Mouse (Mus musculus) embryonic facial prominence, embryonic 10.5 days (tissue): ENCODE results near the gene Fntb. TPM values are rescaled to one million over a fixed set of nuclear protein-coding genes. Genes with fewer than 3 reads are reported as not detected.

Source experiments
- DNase-seq: peaks from one replicate; pipeline ENCODE4 v3.0.0-alpha.2; 2017; ENCODE audit warnings: low spot score
- H3K27ac ChIP-seq: fragments of 300-500 bp; sonication (generic); replicated peaks from 2 replicates; pipeline ENCODE4 v1.5.1; 2016; ENCODE audit warnings: mild to moderate bottlenecking
- H3K27me3 ChIP-seq: fragments of 300-500 bp; sonication (generic); replicated peaks from 2 replicates; pipeline ENCODE4 v1.6.1; 2016; ENCODE audit warnings: low read depth, mild to moderate bottlenecking; ENCODE audit not compliant: poor library complexity, severe bottlenecking
- H3K36me3 ChIP-seq: fragments of 300-500 bp; sonication (generic); replicated peaks from 2 replicates; pipeline ENCODE4 v1.6.1; 2016; ENCODE audit warnings: mild to moderate bottlenecking, moderate library complexity
- H3K4me1 ChIP-seq: fragments of 300-500 bp; sonication (generic); 2 replicates; pipeline ENCODE4 v1.6.1; 2016
- H3K4me3 ChIP-seq: fragments of 300-500 bp; sonication (generic); 2 replicates; pipeline ENCODE4 v1.5.1; 2016; ENCODE audit warnings: mild to moderate bottlenecking, moderate library complexity
- H3K9me3 ChIP-seq: fragments of 300-500 bp; sonication (generic); 2 replicates; pipeline ENCODE4 v1.6.1; 2016; ENCODE audit warnings: mild to moderate bottlenecking
- WGBS: fragments of 180-500 bp; shearing (Covaris S2); methylation state at CpG from one replicate; pipeline ENCODE4 v1.1.7; 2016; 5-methylcytosine and 5-hydroxymethylcytosine counted together
- polyA plus RNA-seq: library from polyadenylated mRNA; unstranded; fragments of >200 nt; fragmentation: Nextera tagmentation; extraction: Ambion mirVana; gene quantifications from 2 replicates; pipeline ENCODE4 v1.2.1, GENCODE M21; 2016

The Fntb gene
- polyA plus RNA-seq, 1 experiment from 2014 or later, result 50.4 TPM

- DNase-seq, result peak; percentile 14
- WGBS, result 51% methylated on average over 4 of the region's 4 CpGs
- Histone ChIP-seq H3K4me1 (peaks cover 66% of the 10 kb centered on the region), H3K4me3 (peak overlapping the region; percentile 78; the same call in 1 of the 2 replicates), H3K27me3 (peaks cover 83% of the 10 kb centered on the region), H3K36me3 (no peaks in the 10 kb centered on the region), H3K27ac (no peak overlapping the region), H3K9me3 (no peaks in the 10 kb centered on the region)
Observed at GRCm38 (mm10) chr12:76820615-76821014, 55.2 kb downstream of the Fntb start.

GRCm38 (mm10) chr12:76822002-76822650 is 56.7 kb downstream of the Fntb start:
- under 1% methylated on average over 66 of the region's 66 CpGs for WGBS
- peak overlapping the region; percentile 88 for H3K27ac ChIP-seq
- H3K4me1 ChIP-seq, result peaks cover 54% of the 10 kb centered on the region
- peaks cover 80% of the 10 kb centered on the region for H3K27me3 ChIP-seq
- DNase-seq, result peak; percentile 67
- no peaks in the 10 kb centered on the region for H3K9me3 ChIP-seq
- H3K4me3 ChIP-seq, result peak overlapping the region; percentile 78
- no peaks in the 10 kb centered on the region for H3K36me3 ChIP-seq

GRCm38 (mm10) chr12:76822651-76823041 is 57.3 kb downstream of the Fntb start, which contains the start of gene Rab15:
Gene Rab15 (minus strand): TSS chr12:76822908.
- Histone ChIP-seq H3K27me3 (peaks cover 80% of the 10 kb centered on the region), H3K36me3 (no peaks in the 10 kb centered on the region), H3K9me3 (no peaks in the 10 kb centered on the region), H3K27ac (peak within 1 kb of the TSS; percentile 88), H3K4me1 (peaks cover 49% of the 10 kb centered on the region), H3K4me3 (peak within 1 kb of the TSS; percentile 78)
- no peak for DNase-seq
- WGBS, result 2% methylated on average over 17 of the region's 17 CpGs

GRCm38 (mm10) chr12:76825283-76825682 is 59.9 kb downstream of the Fntb start:
- peaks cover 29% of the 10 kb centered on the region for H3K4me1 ChIP-seq
- H3K27ac ChIP-seq, result no peak overlapping the region
- no peaks in the 10 kb centered on the region for H3K36me3 ChIP-seq
- H3K27me3 ChIP-seq, result peaks cover 58% of the 10 kb centered on the region
- no peaks in the 10 kb centered on the region for H3K9me3 ChIP-seq
- no peak overlapping the region for H3K4me3 ChIP-seq
- WGBS, result 75% methylated on average over 4 of the region's 4 CpGs
- DNase-seq, result no peak

GRCm38 (mm10) chr12:76832704-76833103 is 67.3 kb downstream of the Fntb start:
- peaks cover 2% of the 10 kb centered on the region; the same call in 1 of the 2 replicates for H3K4me1 ChIP-seq
- H3K9me3 ChIP-seq, result no peaks in the 10 kb centered on the region
- no peak overlapping the region for H3K27ac ChIP-seq
- no peaks in the 10 kb centered on the region for H3K27me3 ChIP-seq
- no peak overlapping the region for H3K4me3 ChIP-seq
- WGBS, result 4% methylated on average over 3 of the region's 3 CpGs
- no peak for DNase-seq
- no peaks in the 10 kb centered on the region for H3K36me3 ChIP-seq

- Histone ChIP-seq H3K36me3 (0 out of 2 replicates have a peak, but pooled peaks cover 7% of the 10 kb centered on the region), H3K27ac (peak overlapping the region; percentile 89), H3K4me1 (peaks cover 13% of the 10 kb centered on the region), H3K9me3 (no peaks in the 10 kb centered on the region), H3K4me3 (peak overlapping the region; percentile 70), H3K27me3 (no peaks in the 10 kb centered on the region)
- under 1% methylated on average over 43 of the region's 43 CpGs for WGBS
- DNase-seq, result peak; percentile 97
Observed at GRCm38 (mm10) chr12:76837101-76837843, 71.9 kb downstream of the Fntb start.

- WGBS, result 14% methylated on average over 21 of the region's 21 CpGs
- Histone ChIP-seq H3K36me3 (0 out of 2 replicates have a peak, but pooled peaks cover 9% of the 10 kb centered on the region), H3K4me3 (peak overlapping the region; percentile 70), H3K9me3 (no peaks in the 10 kb centered on the region), H3K27me3 (no peaks in the 10 kb centered on the region), H3K27ac (peak overlapping the region; percentile 89), H3K4me1 (peaks cover 13% of the 10 kb centered on the region)
- DNase-seq, result no peak
Observed at GRCm38 (mm10) chr12:76837844-76838650, 72.7 kb downstream of the Fntb start.

GRCm38 (mm10) chr12:76839298-76839697 is 73.9 kb downstream of the Fntb start:
- Histone ChIP-seq H3K27ac (no peak overlapping the region), H3K27me3 (no peaks in the 10 kb centered on the region), H3K4me3 (no peak overlapping the region), H3K36me3 (0 out of 2 replicates have a peak, but pooled peaks cover 9% of the 10 kb centered on the region), H3K9me3 (no peaks in the 10 kb centered on the region), H3K4me1 (peaks cover 13% of the 10 kb centered on the region)
- WGBS, result 95% methylated on average over 4 of the region's 4 CpGs
- no peak for DNase-seq

GRCm38 (mm10) chr12:76840081-76840480 is 74.7 kb downstream of the Fntb start:
- no peak overlapping the region for H3K27ac ChIP-seq
- H3K9me3 ChIP-seq, result no peaks in the 10 kb centered on the region
- no peak for DNase-seq
- H3K36me3 ChIP-seq, result 0 out of 2 replicates have a peak, but pooled peaks cover 9% of the 10 kb centered on the region
- no peak overlapping the region for H3K4me3 ChIP-seq
- H3K4me1 ChIP-seq, result peaks cover 13% of the 10 kb centered on the region
- 79% methylated on average over 6 of the region's 6 CpGs for WGBS
- no peaks in the 10 kb centered on the region for H3K27me3 ChIP-seq

- H3K36me3 ChIP-seq, result peaks cover 16% of the 10 kb centered on the region; the same call in 1 of the 2 replicates
- H3K4me1 ChIP-seq, result no peaks in the 10 kb centered on the region
- H3K9me3 ChIP-seq, result no peaks in the 10 kb centered on the region
- no peak overlapping the region for H3K4me3 ChIP-seq
- 93% methylated on average over 15 of the region's 15 CpGs for WGBS
- no peak overlapping the region for H3K27ac ChIP-seq
- H3K27me3 ChIP-seq, result no peaks in the 10 kb centered on the region
- DNase-seq, result no peak
Observed at GRCm38 (mm10) chr12:76844346-76845061, 79.1 kb downstream of the Fntb start.

GRCm38 (mm10) chr12:76852419-76852818 is 87.0 kb downstream of the Fntb start:
- 90% methylated on average over 2 of the region's 2 CpGs for WGBS
- Histone ChIP-seq H3K36me3 (no peaks in the 10 kb centered on the region), H3K27me3 (no peaks in the 10 kb centered on the region), H3K27ac (no peak overlapping the region), H3K4me1 (peaks cover 14% of the 10 kb centered on the region), H3K4me3 (no peak overlapping the region), H3K9me3 (no peaks in the 10 kb centered on the region)
- DNase-seq, result no peak
